Mouse (Mus musculus): ENCODE results near the gene Syt11. TPM values are rescaled to one million over a fixed set of nuclear protein-coding genes. Genes with fewer than 3 reads are reported as not detected.
"Not testable (repeated sequence)": the region's sequence is repeated elsewhere in the genome, so short reads cannot be mapped to it uniquely, and the experiment has no call there.

The Syt11 gene
- 207 and 233 TPM in 2 replicates for polyA plus RNA-seq (2014; fragmentation: Nextera tagmentation; extraction: Ambion mirVana)

GRCm38 (mm10) chr3:88774939-88775841, at the start of gene Syt11:
Gene Syt11, minus strand, starts transcription at chr3:88775164.
- 6% methylated on average over 25 of the region's 51 CpGs for WGBS
- peak within 1 kb of the TSS; percentile 46 for H3K9ac ChIP-seq
- not testable (repeated sequence) for H3K27me3 ChIP-seq (ENCODE audit: control insufficient read depth, insufficient read depth, low read length); H3K36me3 ChIP-seq (replicated peaks; ENCODE audit: control insufficient read depth, insufficient read depth); H3K4me1 ChIP-seq (replicated peaks; ENCODE audit: control insufficient read depth, insufficient read depth, low read length); H3K9me3 ChIP-seq (ENCODE audit: control insufficient read depth, low read length); DNase-seq (ENCODE audit: low spot score)
- H3K27ac ChIP-seq, result peak within 1 kb of the TSS; percentile 81
- peak; percentile 56 for ATAC-seq (ENCODE audit: low FRiP score)
- peak within 1 kb of the TSS; percentile 31 for H3K4me3 ChIP-seq (replicated peaks; ENCODE audit: low read length)
- H3K4me2 ChIP-seq (replicated peaks), result peak within 1 kb of the TSS; percentile 54

- no peak overlapping the region for H3K27ac ChIP-seq
- no peaks in the 10 kb centered on the region for H3K9me3 ChIP-seq (ENCODE audit: control insufficient read depth, low read length)
- H3K4me1 ChIP-seq (replicated peaks; ENCODE audit: control insufficient read depth, insufficient read depth, low read length), result no peaks in the 10 kb centered on the region
- H3K4me2 ChIP-seq (replicated peaks), result no peak overlapping the region
- ATAC-seq (ENCODE audit: low FRiP score), result no peak
- H3K36me3 ChIP-seq (replicated peaks; ENCODE audit: control insufficient read depth, insufficient read depth), result peaks cover 24% of the 10 kb centered on the region
- WGBS, result 88% methylated on average over 5 of the region's 5 CpGs
- H3K27me3 ChIP-seq (ENCODE audit: control insufficient read depth, insufficient read depth, low read length), result no peaks in the 10 kb centered on the region
- DNase-seq (ENCODE audit: low spot score), result no peak
- no peak overlapping the region for H3K4me3 ChIP-seq (replicated peaks; ENCODE audit: low read length)
- no peak overlapping the region for H3K9ac ChIP-seq
Observed at GRCm38 (mm10) chr3:88803910-88804540, 29.1 kb upstream of the Syt11 start.

- not testable (repeated sequence) for H3K27me3 ChIP-seq (ENCODE audit: control insufficient read depth, insufficient read depth, low read length); ATAC-seq (ENCODE audit: low FRiP score); H3K4me2 ChIP-seq (replicated peaks); H3K9me3 ChIP-seq (ENCODE audit: control insufficient read depth, low read length); H3K4me1 ChIP-seq (replicated peaks; ENCODE audit: control insufficient read depth, insufficient read depth, low read length); H3K36me3 ChIP-seq (replicated peaks; ENCODE audit: control insufficient read depth, insufficient read depth); H3K4me3 ChIP-seq (replicated peaks; ENCODE audit: low read length); H3K27ac ChIP-seq; DNase-seq (ENCODE audit: low spot score); H3K9ac ChIP-seq
- WGBS, result 95% methylated on average over 6 of the region's 6 CpGs
Observed at GRCm38 (mm10) chr3:88797507-88797906, 22.5 kb upstream of the Syt11 start.

- H3K9ac ChIP-seq; H3K36me3 ChIP-seq (replicated peaks; ENCODE audit: control insufficient read depth, insufficient read depth); H3K27me3 ChIP-seq (ENCODE audit: control insufficient read depth, insufficient read depth, low read length); H3K4me3 ChIP-seq (replicated peaks; ENCODE audit: low read length); DNase-seq (ENCODE audit: low spot score); H3K4me2 ChIP-seq (replicated peaks); H3K4me1 ChIP-seq (replicated peaks; ENCODE audit: control insufficient read depth, insufficient read depth, low read length); ATAC-seq (ENCODE audit: low FRiP score); H3K9me3 ChIP-seq (ENCODE audit: control insufficient read depth, low read length); H3K27ac ChIP-seq: not testable (repeated sequence)
- no CpG with 5 or more reads among the region's 4 CpGs for WGBS
Observed at GRCm38 (mm10) chr3:88788033-88788432, 13.1 kb upstream of the Syt11 start.

- ATAC-seq (ENCODE audit: low FRiP score); H3K4me2 ChIP-seq (replicated peaks); H3K36me3 ChIP-seq (replicated peaks; ENCODE audit: control insufficient read depth, insufficient read depth); H3K4me1 ChIP-seq (replicated peaks; ENCODE audit: control insufficient read depth, insufficient read depth, low read length); H3K27me3 ChIP-seq (ENCODE audit: control insufficient read depth, insufficient read depth, low read length); DNase-seq (ENCODE audit: low spot score); H3K9me3 ChIP-seq (ENCODE audit: control insufficient read depth, low read length); H3K9ac ChIP-seq; H3K27ac ChIP-seq; H3K4me3 ChIP-seq (replicated peaks; ENCODE audit: low read length): not testable (repeated sequence)
- WGBS, result no CpG with 5 or more reads among the region's 8 CpGs
Observed at GRCm38 (mm10) chr3:88786805-88787204, 11.8 kb upstream of the Syt11 start.

- 76% methylated on average over 1 of the region's 4 CpGs for WGBS
- H3K4me2 ChIP-seq (replicated peaks); H3K4me1 ChIP-seq (replicated peaks; ENCODE audit: control insufficient read depth, insufficient read depth, low read length); ATAC-seq (ENCODE audit: low FRiP score); H3K9ac ChIP-seq; H3K36me3 ChIP-seq (replicated peaks; ENCODE audit: control insufficient read depth, insufficient read depth); H3K27ac ChIP-seq; H3K27me3 ChIP-seq (ENCODE audit: control insufficient read depth, insufficient read depth, low read length); H3K4me3 ChIP-seq (replicated peaks; ENCODE audit: low read length); DNase-seq (ENCODE audit: low spot score); H3K9me3 ChIP-seq (ENCODE audit: control insufficient read depth, low read length): not testable (repeated sequence)
Observed at GRCm38 (mm10) chr3:88786323-88786722, 11.4 kb upstream of the Syt11 start.

GRCm38 (mm10) chr3:88784889-88785288, 9.9 kb upstream of the Syt11 start:
- WGBS, result 94% methylated on average over 5 of the region's 5 CpGs
- no peak for ATAC-seq (ENCODE audit: low FRiP score)
- H3K9ac ChIP-seq, result no peak overlapping the region
- peaks cover 8% of the 10 kb centered on the region for H3K36me3 ChIP-seq (replicated peaks; ENCODE audit: control insufficient read depth, insufficient read depth)
- no peak overlapping the region for H3K27ac ChIP-seq
- DNase-seq (ENCODE audit: low spot score), result no peak
- H3K27me3 ChIP-seq (ENCODE audit: control insufficient read depth, insufficient read depth, low read length), result no peaks in the 10 kb centered on the region
- H3K9me3 ChIP-seq (ENCODE audit: control insufficient read depth, low read length), result no peaks in the 10 kb centered on the region
- no peak overlapping the region for H3K4me2 ChIP-seq (replicated peaks)
- no peak overlapping the region for H3K4me3 ChIP-seq (replicated peaks; ENCODE audit: low read length)
- H3K4me1 ChIP-seq (replicated peaks; ENCODE audit: control insufficient read depth, insufficient read depth, low read length), result no peaks in the 10 kb centered on the region

GRCm38 (mm10) chr3:88773163-88773562, 1.8 kb downstream of the Syt11 start:
- H3K27ac ChIP-seq; H3K27me3 ChIP-seq (ENCODE audit: control insufficient read depth, insufficient read depth, low read length); H3K4me3 ChIP-seq (replicated peaks; ENCODE audit: low read length); H3K9me3 ChIP-seq (ENCODE audit: control insufficient read depth, low read length); H3K4me2 ChIP-seq (replicated peaks); H3K4me1 ChIP-seq (replicated peaks; ENCODE audit: control insufficient read depth, insufficient read depth, low read length); H3K9ac ChIP-seq; ATAC-seq (ENCODE audit: low FRiP score); DNase-seq (ENCODE audit: low spot score); H3K36me3 ChIP-seq (replicated peaks; ENCODE audit: control insufficient read depth, insufficient read depth): not testable (repeated sequence)
- WGBS, result 90% methylated on average over 6 of the region's 6 CpGs

- ATAC-seq (ENCODE audit: low FRiP score), result peak; percentile 85
- H3K4me1 ChIP-seq (replicated peaks; ENCODE audit: control insufficient read depth, insufficient read depth, low read length); H3K36me3 ChIP-seq (replicated peaks; ENCODE audit: control insufficient read depth, insufficient read depth); H3K27me3 ChIP-seq (ENCODE audit: control insufficient read depth, insufficient read depth, low read length); H3K9me3 ChIP-seq (ENCODE audit: control insufficient read depth, low read length): not testable (repeated sequence)
- H3K9ac ChIP-seq, result peak overlapping the region; percentile 79; the same call in 1 of the 2 replicates
- peak overlapping the region; percentile 50 for H3K4me2 ChIP-seq (replicated peaks)
- under 1% methylated on average over 14 of the region's 19 CpGs for WGBS
- H3K27ac ChIP-seq, result peak overlapping the region; percentile 59; the same call in 1 of the 2 replicates
- DNase-seq (ENCODE audit: low spot score), result peak; percentile 78
- peak overlapping the region; percentile 48 for H3K4me3 ChIP-seq (replicated peaks; ENCODE audit: low read length)
Observed at GRCm38 (mm10) chr3:88772399-88772798, 2.6 kb downstream of the Syt11 start.

All from hindbrain, embryonic 14.5 days (tissue).